Mouse (Mus musculus): ENCODE results near the gene Fam107b. TPM values are rescaled to one million over a fixed set of nuclear protein-coding genes. Genes with fewer than 3 reads are reported as not detected.
A peak's percentile ranks its signal among the peaks of the same experiment; 100 is the strongest.

Gene Fam107b
- polyA plus RNA-seq, 1 experiment from 2014 or later = 26.5 TPM

- no peak for ATAC-seq (ENCODE audit: insufficient number of reproducible peaks, insufficient read depth, low FRiP score, low read depth)
- Histone ChIP-seq H3K9me3 (ENCODE audit: control insufficient read depth, low read length) (no peaks in the 10 kb centered on the region), H3K4me1 (ENCODE audit: control insufficient read depth in 2 of 2, insufficient read depth in 2 of 2, low read length in 2 of 2) (peaks cover 15 to 22% of the 10 kb centered on the region in 2 experiments), H3K9ac (ENCODE audit: low read length) (peak overlapping the region; percentile 23; the same call in 1 of the 2 replicates), H3K27ac (replicated peaks in 1 of 2; ENCODE audit: control insufficient read depth in 1 of 2, insufficient read depth in 1 of 2, low read depth in 2 of 2, low read length in 2 of 2) (no peak overlapping the region), H3K4me3 (ENCODE audit: control insufficient read depth in 1 of 2, insufficient read depth in 1 of 2, low read depth in 1 of 2, low read length in 2 of 2) (no peak overlapping the region), H3K27me3 (ENCODE audit: control insufficient read depth, insufficient read depth, low read length) (no peaks in the 10 kb centered on the region), H3K36me3 (ENCODE audit: control insufficient read depth, insufficient read depth, low read length) (no peaks in the 10 kb centered on the region), H3K4me2 (ENCODE audit: low read length) (no peak overlapping the region)
- WGBS = 8% methylated on average over 2 of the region's 2 CpGs
Measured at GRCm38 (mm10) chr2:3753749-3754148, 183.5 kb downstream of the Fam107b start.

- Histone ChIP-seq H3K4me1 (ENCODE audit: control insufficient read depth in 2 of 2, insufficient read depth in 2 of 2, low read length in 2 of 2) (peaks cover 10 to 13% of the 10 kb centered on the region in 2 experiments), H3K9ac (ENCODE audit: low read length) (no peak overlapping the region), H3K9me3 (ENCODE audit: control insufficient read depth, low read length) (no peaks in the 10 kb centered on the region), H3K4me3 (ENCODE audit: control insufficient read depth in 1 of 2, insufficient read depth in 1 of 2, low read depth in 1 of 2, low read length in 2 of 2) (no peak overlapping the region), H3K27me3 (ENCODE audit: control insufficient read depth, insufficient read depth, low read length) (no peaks in the 10 kb centered on the region), H3K36me3 (ENCODE audit: control insufficient read depth, insufficient read depth, low read length) (no peaks in the 10 kb centered on the region), H3K4me2 (ENCODE audit: low read length) (no peak overlapping the region), H3K27ac (replicated peaks in 1 of 2; ENCODE audit: control insufficient read depth in 1 of 2, insufficient read depth in 1 of 2, low read depth in 2 of 2, low read length in 2 of 2) (no peak overlapping the region)
- WGBS = 89% methylated on average over 5 of the region's 5 CpGs
- ATAC-seq (ENCODE audit: insufficient number of reproducible peaks, insufficient read depth, low FRiP score, low read depth) = no peak
Measured at GRCm38 (mm10) chr2:3755936-3756335, 185.6 kb downstream of the Fam107b start.

- H3K9me3 ChIP-seq (ENCODE audit: control insufficient read depth, low read length) = no peaks in the 10 kb centered on the region
- ATAC-seq (ENCODE audit: insufficient number of reproducible peaks, insufficient read depth, low FRiP score, low read depth) = no peak
- peaks cover 17 to 22% of the 10 kb centered on the region in 2 experiments for H3K4me1 ChIP-seq (ENCODE audit: control insufficient read depth in 2 of 2, insufficient read depth in 2 of 2, low read length in 2 of 2)
- H3K4me3 ChIP-seq (ENCODE audit: control insufficient read depth in 1 of 2, insufficient read depth in 1 of 2, low read depth in 1 of 2, low read length in 2 of 2) = no peak overlapping the region
- H3K27me3 ChIP-seq (ENCODE audit: control insufficient read depth, insufficient read depth, low read length) = no peaks in the 10 kb centered on the region
- WGBS = 86% methylated on average over 6 of the region's 6 CpGs
- no peak overlapping the region for H3K9ac ChIP-seq (ENCODE audit: low read length)
- no peaks in the 10 kb centered on the region for H3K36me3 ChIP-seq (ENCODE audit: control insufficient read depth, insufficient read depth, low read length)
- H3K4me2 ChIP-seq (ENCODE audit: low read length) = no peak overlapping the region
- no peak overlapping the region for H3K27ac ChIP-seq (replicated peaks in 1 of 2; ENCODE audit: control insufficient read depth in 1 of 2, insufficient read depth in 1 of 2, low read depth in 2 of 2, low read length in 2 of 2)
Measured at GRCm38 (mm10) chr2:3758406-3758805, 188.1 kb downstream of the Fam107b start.

GRCm38 (mm10) chr2:3760234-3760836, 190.0 kb downstream of the Fam107b start:
- H3K4me1 ChIP-seq (ENCODE audit: control insufficient read depth in 2 of 2, insufficient read depth in 2 of 2, low read length in 2 of 2) = peaks cover 18 to 31% of the 10 kb centered on the region in 2 experiments
- no peaks in the 10 kb centered on the region for H3K36me3 ChIP-seq (ENCODE audit: control insufficient read depth, insufficient read depth, low read length)
- no peak overlapping the region for H3K4me2 ChIP-seq (ENCODE audit: low read length)
- no peak for ATAC-seq (ENCODE audit: insufficient number of reproducible peaks, insufficient read depth, low FRiP score, low read depth)
- H3K27ac ChIP-seq (replicated peaks in 1 of 2; ENCODE audit: control insufficient read depth in 1 of 2, insufficient read depth in 1 of 2, low read depth in 2 of 2, low read length in 2 of 2) = no peak overlapping the region
- no peaks in the 10 kb centered on the region for H3K9me3 ChIP-seq (ENCODE audit: control insufficient read depth, low read length)
- no peak overlapping the region for H3K9ac ChIP-seq (ENCODE audit: low read length)
- no peaks in the 10 kb centered on the region for H3K27me3 ChIP-seq (ENCODE audit: control insufficient read depth, insufficient read depth, low read length)
- WGBS = 74% methylated on average over 6 of the region's 6 CpGs
- H3K4me3 ChIP-seq (ENCODE audit: control insufficient read depth in 1 of 2, insufficient read depth in 1 of 2, low read depth in 1 of 2, low read length in 2 of 2) = no peak overlapping the region

GRCm38 (mm10) chr2:3764136-3764535, 193.8 kb downstream of the Fam107b start:
- Histone ChIP-seq H3K4me2 (ENCODE audit: low read length) (peak overlapping the region; percentile 22), H3K9me3 (ENCODE audit: control insufficient read depth, low read length) (no peaks in the 10 kb centered on the region), H3K4me3 (ENCODE audit: control insufficient read depth in 1 of 2, insufficient read depth in 1 of 2, low read depth in 1 of 2, low read length in 2 of 2) (no peak overlapping the region), H3K9ac (ENCODE audit: low read length) (no peak overlapping the region), H3K27ac (replicated peaks in 1 of 2; ENCODE audit: control insufficient read depth in 1 of 2, insufficient read depth in 1 of 2, low read depth in 2 of 2, low read length in 2 of 2) (peak overlapping the region; percentile 64 to 73), H3K4me1 (ENCODE audit: control insufficient read depth in 2 of 2, insufficient read depth in 2 of 2, low read length in 2 of 2) (peaks cover 22 to 42% of the 10 kb centered on the region in 2 experiments), H3K36me3 (ENCODE audit: control insufficient read depth, insufficient read depth, low read length) (no peaks in the 10 kb centered on the region), H3K27me3 (ENCODE audit: control insufficient read depth, insufficient read depth, low read length) (no peaks in the 10 kb centered on the region)
- WGBS = 15% methylated on average over 6 of the region's 6 CpGs
- ATAC-seq (ENCODE audit: insufficient number of reproducible peaks, insufficient read depth, low FRiP score, low read depth) = 0 out of 2 replicates have a peak, but pooled peaks have one; percentile 41

- Histone ChIP-seq H3K27me3 (ENCODE audit: control insufficient read depth, insufficient read depth, low read length) (no peaks in the 10 kb centered on the region), H3K4me1 (ENCODE audit: control insufficient read depth in 2 of 2, insufficient read depth in 2 of 2, low read length in 2 of 2) (peaks cover 20 to 43% of the 10 kb centered on the region in 2 experiments), H3K4me3 (ENCODE audit: control insufficient read depth in 1 of 2, insufficient read depth in 1 of 2, low read depth in 1 of 2, low read length in 2 of 2) (no peak overlapping the region), H3K27ac (replicated peaks in 1 of 2; ENCODE audit: control insufficient read depth in 1 of 2, insufficient read depth in 1 of 2, low read depth in 2 of 2, low read length in 2 of 2) (peak overlapping the region; percentile 41 to 47; a peak in 3 of 4 replicates), H3K4me2 (ENCODE audit: low read length) (no peak overlapping the region), H3K9ac (ENCODE audit: low read length) (no peak overlapping the region), H3K36me3 (ENCODE audit: control insufficient read depth, insufficient read depth, low read length) (no peaks in the 10 kb centered on the region), H3K9me3 (ENCODE audit: control insufficient read depth, low read length) (no peaks in the 10 kb centered on the region)
- ATAC-seq (ENCODE audit: insufficient number of reproducible peaks, insufficient read depth, low FRiP score, low read depth) = no peak
- 58% methylated on average over 11 of the region's 11 CpGs for WGBS
Measured at GRCm38 (mm10) chr2:3765957-3766783, 195.9 kb downstream of the Fam107b start.

- Histone ChIP-seq H3K9ac (ENCODE audit: low read length) (no peak overlapping the region), H3K27ac (replicated peaks in 1 of 2; ENCODE audit: control insufficient read depth in 1 of 2, insufficient read depth in 1 of 2, low read depth in 2 of 2, low read length in 2 of 2) (no peak overlapping the region), H3K4me3 (ENCODE audit: control insufficient read depth in 1 of 2, insufficient read depth in 1 of 2, low read depth in 1 of 2, low read length in 2 of 2) (no peak overlapping the region), H3K27me3 (ENCODE audit: control insufficient read depth, insufficient read depth, low read length) (no peaks in the 10 kb centered on the region), H3K36me3 (ENCODE audit: control insufficient read depth, insufficient read depth, low read length) (no peaks in the 10 kb centered on the region), H3K4me1 (ENCODE audit: control insufficient read depth in 2 of 2, insufficient read depth in 2 of 2, low read length in 2 of 2) (peaks cover 9 to 24% of the 10 kb centered on the region in 2 experiments), H3K4me2 (ENCODE audit: low read length) (no peak overlapping the region), H3K9me3 (ENCODE audit: control insufficient read depth, low read length) (no peaks in the 10 kb centered on the region)
- 32% methylated on average over 6 of the region's 6 CpGs for WGBS
- ATAC-seq (ENCODE audit: insufficient number of reproducible peaks, insufficient read depth, low FRiP score, low read depth) = no peak
Measured at GRCm38 (mm10) chr2:3769260-3769659, 199.0 kb downstream of the Fam107b start.

Data from heart, embryonic 14.5 days (tissue).